Mouse (Mus musculus) NIH3T3 (cell line): ENCODE data around the gene Nol7.

Experiments
- DNase-seq: peaks from one replicate; pipeline ENCODE4 v3.0.0-alpha.2; 2012; ENCODE audit warnings: low read depth

The Nol7 gene

DNA sequence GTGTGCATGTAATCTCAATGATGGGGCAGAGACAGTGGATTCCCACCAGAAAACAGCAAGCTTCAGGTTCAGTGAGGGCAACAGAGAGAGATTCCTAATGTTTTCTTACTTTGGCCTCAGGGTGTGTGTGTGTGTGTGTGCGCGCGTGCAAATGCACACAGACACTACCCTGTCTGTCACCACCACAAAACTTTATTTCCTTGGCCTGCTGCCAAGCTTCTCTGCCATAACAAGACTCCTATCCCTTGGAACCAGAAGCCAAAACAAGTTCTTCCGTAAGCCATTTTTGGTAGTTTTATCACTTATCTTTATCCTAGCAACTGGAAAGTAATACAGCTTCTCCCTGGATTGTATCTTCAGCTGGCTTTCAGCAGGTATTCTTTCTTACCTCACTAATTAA is 30.2 kb downstream of the Nol7 start:
- DNase-seq: peak; percentile 5

DNA sequence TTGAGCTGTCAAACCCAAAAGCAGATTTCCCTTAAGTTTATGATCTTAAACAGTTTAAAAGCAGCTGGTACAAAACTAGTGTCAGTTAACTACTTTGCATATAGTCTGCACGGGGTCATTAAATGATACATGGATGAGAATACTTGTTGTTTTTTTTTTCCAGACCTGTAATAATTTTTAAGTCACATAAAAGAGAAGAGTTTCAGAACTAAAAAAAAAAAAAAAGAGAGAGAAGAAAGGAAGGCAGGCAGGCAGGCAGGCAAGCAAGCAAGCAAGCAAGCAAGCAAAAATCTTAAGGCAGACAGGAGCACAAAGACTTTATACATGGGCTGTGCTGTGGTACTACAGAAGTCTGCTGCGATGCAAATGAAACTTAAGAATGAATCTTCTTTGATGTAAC is 35.2 kb downstream of the Nol7 start:
- DNase-seq: no peak

DNA sequence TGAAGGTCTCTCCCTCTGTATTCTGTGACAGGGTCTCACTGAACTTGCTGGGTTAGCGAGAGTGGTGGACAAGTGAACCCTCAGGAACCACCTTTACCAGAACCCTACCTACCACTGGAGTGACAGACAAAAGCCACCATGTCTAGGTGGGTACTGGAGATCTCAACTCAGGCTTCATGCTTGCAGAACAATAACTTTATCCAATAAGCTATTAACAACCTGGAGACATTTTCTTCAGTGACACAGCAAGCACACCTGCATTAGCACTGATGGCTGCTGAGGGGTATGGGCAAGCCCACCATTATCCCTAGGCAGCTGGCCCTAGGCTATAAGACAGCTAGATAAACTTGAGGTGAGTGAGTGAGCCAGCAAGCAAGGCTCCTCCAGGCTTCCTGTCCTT is 42.2 kb downstream of the Nol7 start:
- DNase-seq: no peak

DNA sequence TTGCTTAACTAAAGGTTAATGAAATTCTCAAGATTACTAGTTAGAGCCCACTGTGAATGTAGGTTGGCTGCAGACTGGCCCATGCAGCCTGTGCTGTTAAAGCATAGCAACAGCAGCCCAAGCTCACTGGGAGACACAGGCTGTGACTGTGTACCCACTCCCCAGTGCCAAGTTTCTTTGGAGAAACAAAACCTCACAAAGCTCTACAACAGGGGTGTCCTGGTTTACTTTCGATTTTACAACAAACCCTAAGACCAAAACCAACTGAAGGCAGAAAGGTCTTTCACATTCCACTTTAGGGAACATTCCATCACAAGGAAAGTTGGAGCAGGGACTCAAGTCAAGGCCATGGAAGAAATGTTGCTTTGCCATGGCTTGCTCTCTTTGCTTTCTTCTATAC is 44.4 kb downstream of the Nol7 start:
- peak; percentile 14 for DNase-seq

DNA sequence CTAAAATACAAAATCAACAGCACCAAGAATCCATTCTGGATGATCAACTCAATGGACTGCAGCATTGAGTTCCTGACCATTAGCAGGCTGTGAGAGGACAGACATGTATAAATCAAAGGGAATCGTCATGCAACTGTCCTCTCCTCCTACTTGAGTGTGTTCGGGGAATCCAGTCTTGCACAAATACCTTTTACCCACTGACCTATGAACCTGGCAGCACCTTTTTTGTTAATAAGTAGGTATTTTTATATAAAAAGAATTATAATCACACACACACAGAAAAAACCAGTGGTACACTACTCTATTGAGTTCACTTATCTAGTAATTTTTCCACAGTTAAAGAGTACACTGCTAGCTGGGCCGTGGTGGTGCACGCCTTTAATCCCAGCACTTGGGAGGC is 45.5 kb downstream of the Nol7 start:
- DNase-seq: no peak

DNA sequence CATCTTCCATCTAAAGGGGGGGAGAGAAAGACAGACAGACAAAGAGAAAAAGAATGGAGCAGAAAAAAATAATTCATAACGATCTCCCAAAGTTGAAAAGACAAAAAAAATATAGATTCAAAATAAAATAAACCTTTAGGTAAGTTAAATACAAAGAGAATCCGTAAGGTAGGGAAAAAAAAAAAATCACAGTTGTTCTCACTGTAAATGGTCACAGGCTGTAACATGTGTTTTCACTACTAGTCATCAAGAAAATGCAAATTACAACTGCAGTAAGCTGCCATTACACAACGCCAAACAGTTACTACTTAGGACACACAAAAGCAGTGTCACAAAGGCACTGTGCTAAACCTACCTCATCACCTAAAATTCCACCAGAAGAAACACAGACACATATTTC is 46.5 kb downstream of the Nol7 start:
- no peak for DNase-seq

DNA sequence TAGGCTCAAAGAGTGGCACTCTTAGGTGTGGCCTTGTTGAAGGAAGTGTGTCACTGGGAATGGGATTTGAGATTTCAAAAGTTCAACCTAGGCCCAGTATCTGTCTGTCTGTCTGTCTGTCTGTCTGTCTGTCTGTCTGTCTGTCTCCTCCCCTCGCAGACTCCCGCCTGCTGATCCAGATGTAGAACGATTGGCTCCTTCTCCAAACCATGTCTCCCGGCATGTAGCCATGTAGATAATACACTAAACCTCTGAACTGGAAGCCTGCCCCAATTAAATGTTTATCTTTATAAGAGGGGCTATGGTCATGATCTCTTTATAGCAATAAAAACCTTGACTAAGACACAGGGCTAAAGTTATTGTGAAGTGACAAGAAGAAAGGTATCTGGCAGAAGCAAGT is 47.6 kb downstream of the Nol7 start:
- no peak for DNase-seq

DNA sequence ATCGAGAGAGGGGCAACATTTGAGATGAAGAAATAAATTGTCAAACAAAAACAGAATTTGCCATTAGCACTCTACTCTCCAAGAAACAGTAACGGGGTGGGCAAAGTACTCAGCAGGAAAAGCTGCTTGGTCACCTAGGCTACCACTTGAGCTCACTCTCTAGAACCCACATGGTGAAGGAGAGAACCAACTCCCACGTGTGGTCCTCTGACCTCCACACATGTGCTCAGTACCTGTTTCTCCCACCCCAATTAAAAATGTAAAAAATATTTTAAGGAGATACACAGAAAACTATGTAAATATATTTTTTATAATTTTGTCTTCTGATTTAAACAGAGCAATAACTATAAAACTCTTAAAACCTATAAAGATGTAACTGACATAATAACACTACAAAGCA is 49.5 kb downstream of the Nol7 start:
- no peak for DNase-seq

DNA sequence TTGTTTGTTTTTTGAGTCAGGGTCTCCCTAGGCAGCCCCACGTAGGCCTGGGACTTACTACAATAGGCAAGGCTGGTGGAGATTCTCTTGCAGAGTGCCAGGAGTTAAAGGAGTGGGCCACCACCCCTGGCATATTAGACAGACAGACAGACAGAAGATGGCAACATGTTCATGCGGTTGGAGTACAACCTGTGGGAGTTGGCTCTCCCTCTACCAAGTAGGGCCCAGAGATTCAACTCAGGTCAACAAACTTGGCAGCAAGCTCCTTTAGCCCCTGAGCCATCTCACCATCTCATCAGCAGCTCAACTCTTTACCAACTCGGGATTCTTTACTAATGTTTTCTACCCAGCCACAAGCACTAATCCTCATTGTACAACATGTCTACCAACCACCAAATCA is 52.5 kb downstream of the Nol7 start:
- DNase-seq: no peak

DNA sequence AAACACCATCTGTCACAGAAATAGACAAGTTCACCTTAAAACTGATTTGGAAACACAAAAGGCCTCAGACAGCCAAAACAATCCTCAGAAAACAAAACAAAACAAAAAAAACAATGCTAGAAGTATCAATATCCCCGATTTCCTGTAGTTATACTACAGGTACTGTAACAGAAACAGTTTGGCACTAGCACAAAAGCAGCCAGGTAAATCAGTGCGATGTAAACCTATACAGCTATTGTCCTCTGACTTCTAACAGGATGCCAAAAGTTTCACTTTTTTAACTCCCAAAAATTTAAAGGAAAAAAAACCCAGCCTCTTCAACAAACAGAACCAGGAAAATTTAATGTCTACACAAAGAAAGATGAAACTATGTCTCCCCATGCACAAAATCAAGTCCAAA is 54.0 kb downstream of the Nol7 start:
- DNase-seq: no peak

DNA sequence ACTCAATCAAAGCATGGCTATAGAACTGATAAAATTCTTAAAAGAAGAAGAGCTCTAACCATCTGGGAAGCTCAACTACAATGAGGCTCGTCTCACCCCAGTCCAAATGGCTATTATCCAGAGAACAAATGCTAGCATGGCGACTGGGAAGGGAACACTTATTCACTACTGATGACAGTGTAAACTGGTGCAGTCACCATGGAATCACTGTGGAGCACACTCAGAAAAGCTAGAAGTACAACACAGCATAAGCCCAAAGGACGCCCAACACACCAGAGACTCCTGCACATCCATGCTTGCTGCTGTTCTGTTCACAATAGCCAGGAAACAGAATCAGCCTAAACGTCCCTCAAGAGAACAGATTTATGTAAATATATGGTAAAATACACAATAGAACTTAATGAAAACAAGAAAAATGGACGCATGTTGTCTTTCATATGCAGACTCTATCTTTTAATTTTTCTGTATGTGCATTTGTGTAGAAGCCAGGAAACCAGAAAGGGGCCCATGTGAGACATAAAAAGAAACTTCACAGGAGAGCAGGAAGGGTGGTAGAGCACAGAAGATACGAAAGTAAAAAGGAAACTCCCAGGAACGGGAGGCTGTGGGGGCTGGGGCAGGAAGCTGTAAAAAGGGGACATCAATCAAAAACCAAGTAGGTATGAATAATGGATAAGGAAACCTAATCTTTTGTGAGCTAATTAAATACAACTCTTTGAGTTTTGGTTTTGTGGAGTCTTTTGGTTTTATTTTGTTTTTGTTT is 54.8 kb downstream of the Nol7 start:
- DNase-seq: no peak

DNA sequence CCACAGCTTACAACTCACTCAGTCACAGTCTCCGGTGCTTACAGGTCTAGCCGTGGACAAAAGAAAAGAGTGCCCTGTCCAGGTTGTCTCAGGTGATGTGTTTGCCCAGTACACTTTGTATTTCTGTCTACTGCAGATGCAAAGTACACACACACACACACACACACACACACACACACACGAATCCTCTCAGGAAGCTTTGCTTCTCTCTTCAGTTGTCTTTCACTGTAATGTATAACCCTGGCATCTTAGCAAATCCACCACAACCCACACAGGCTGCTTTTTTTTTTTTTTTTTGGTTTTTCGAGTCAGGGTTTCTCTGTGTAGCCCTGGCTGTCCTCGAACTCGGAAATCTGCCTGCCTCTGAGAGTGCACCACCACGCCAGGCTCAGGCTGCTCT is 56.2 kb downstream of the Nol7 start:
- DNase-seq: no peak
